Mouse (Mus musculus) NIH3T3 (cell line): ENCODE results near the gene Nipbl.

Source experiments
- DNase-seq: peaks from one replicate; pipeline ENCODE4 v3.0.0-alpha.2; 2012; ENCODE audit warnings: low read depth

The Nipbl gene

GRCm38 (mm10) chr15:8416500-8417138, 27.6 kb downstream of the Nipbl start:
- no peak for DNase-seq

- DNase-seq: no peak
Observed at GRCm38 (mm10) chr15:8413356-8413755, 30.9 kb downstream of the Nipbl start.

GRCm38 (mm10) chr15:8411873-8412272, 32.4 kb downstream of the Nipbl start:
- DNase-seq: no peak

GRCm38 (mm10) chr15:8411168-8411837, 33.0 kb downstream of the Nipbl start:
- no peak for DNase-seq

- no peak for DNase-seq
Observed at GRCm38 (mm10) chr15:8407082-8407481, 37.2 kb downstream of the Nipbl start.

GRCm38 (mm10) chr15:8406219-8406618, 38.0 kb downstream of the Nipbl start:
- no peak for DNase-seq

GRCm38 (mm10) chr15:8402591-8402990, 41.7 kb downstream of the Nipbl start:
- DNase-seq: no peak

GRCm38 (mm10) chr15:8401536-8401935, 42.7 kb downstream of the Nipbl start:
- DNase-seq: no peak

GRCm38 (mm10) chr15:8391764-8392163, 52.5 kb downstream of the Nipbl start:
- no peak for DNase-seq

- DNase-seq: peak; percentile 88
Observed at GRCm38 (mm10) chr15:8382213-8382612, 62.0 kb downstream of the Nipbl start.

- DNase-seq: no peak
Observed at GRCm38 (mm10) chr15:8375657-8376056, 68.6 kb downstream of the Nipbl start.

GRCm38 (mm10) chr15:8374724-8375123, 69.5 kb downstream of the Nipbl start:
- DNase-seq: peak; percentile 14

GRCm38 (mm10) chr15:8347104-8347773, 97.0 kb downstream of the Nipbl start:
- DNase-seq: no peak

GRCm38 (mm10) chr15:8340596-8340995, 103.7 kb downstream of the Nipbl start:
- no peak for DNase-seq

- DNase-seq: no peak
Observed at GRCm38 (mm10) chr15:8331547-8331946, 112.7 kb downstream of the Nipbl start.

- no peak for DNase-seq
Observed at GRCm38 (mm10) chr15:8325629-8326028, 118.6 kb downstream of the Nipbl start.

GRCm38 (mm10) chr15:8324833-8325232, 119.4 kb downstream of the Nipbl start:
- no peak for DNase-seq

- no peak for DNase-seq
Observed at GRCm38 (mm10) chr15:8324061-8324460, 120.2 kb downstream of the Nipbl start.

GRCm38 (mm10) chr15:8321491-8321890, 122.8 kb downstream of the Nipbl start:
- DNase-seq: no peak

GRCm38 (mm10) chr15:8319191-8319590, 125.1 kb downstream of the Nipbl start:
- no peak for DNase-seq

- no peak for DNase-seq
Observed at GRCm38 (mm10) chr15:8317381-8317780, 126.9 kb downstream of the Nipbl start.

- DNase-seq: no peak
Observed at GRCm38 (mm10) chr15:8305474-8305873, 138.8 kb downstream of the Nipbl start.

GRCm38 (mm10) chr15:8302944-8303343, 141.3 kb downstream of the Nipbl start:
- DNase-seq: no peak
